In genomic region chr5:100125409-100126123, GRCm38 (mm10) we compare ENCODE assay signal across 21 mouse cellular contexts. TPM values are rescaled to one million over a fixed set of nuclear protein-coding genes. Genes with fewer than 3 reads are reported as not detected.
"Had no signal": no experiment of that assay in that cellular context is flagged by ENCODE, and none has a peak within 500 bp of the region (broad histone marks: within the 10 kb centered on the region; RNA-seq: fewer than 3 reads in every experiment).

No protein-coding gene starts in this region.

- H3K27me3 ChIP-seq: neural tube, embryonic 12.5 days; neural tube, embryonic 15.5 days had no signal

- H3K27ac ChIP-seq: limb, embryonic 12.5 days; limb, embryonic 15.5 days; liver, embryonic 12.5 days; liver, embryonic 15.5 days; neural tube, embryonic 12.5 days; neural tube, embryonic 15.5 days; stomach, postnatal 0 days had no signal

- H3K9ac ChIP-seq: limb, embryonic 12.5 days; limb, embryonic 15.5 days; liver, embryonic 12.5 days; liver, embryonic 15.5 days; neural tube, embryonic 12.5 days; neural tube, embryonic 15.5 days had no signal

- H3K4me1 ChIP-seq: liver, embryonic 12.5 days; liver, embryonic 15.5 days had no signal

- H3K36me3 ChIP-seq: limb, embryonic 12.5 days; limb, embryonic 15.5 days; liver, embryonic 12.5 days; liver, embryonic 15.5 days; neural tube, embryonic 12.5 days; neural tube, embryonic 15.5 days had no signal

- H3K9me3 ChIP-seq: limb, embryonic 12.5 days; limb, embryonic 15.5 days; liver, embryonic 12.5 days; liver, embryonic 15.5 days; neural tube, embryonic 12.5 days; neural tube, embryonic 15.5 days had no signal

- H3K4me2 ChIP-seq: limb, embryonic 12.5 days; limb, embryonic 15.5 days; liver, embryonic 12.5 days; liver, embryonic 15.5 days; neural tube, embryonic 12.5 days; neural tube, embryonic 15.5 days had no signal

- ATAC-seq: intestine, postnatal 0 days; liver, embryonic 12.5 days had no signal

- H3K4me3 ChIP-seq: limb, embryonic 12.5 days; limb, embryonic 15.5 days; liver, embryonic 12.5 days; liver, embryonic 15.5 days; neural tube, embryonic 12.5 days; neural tube, embryonic 15.5 days had no signal

- DNase-seq: kidney, postnatal 10 days; left cerebral cortex, postnatal 4 days; lung, adult 2 months; lung, postnatal 14 days; lung, postnatal 4 days; midbrain, embryonic 14.5 days; right cerebral cortex, adult 18-20 months; right cerebral cortex, postnatal 14 days; right cerebral cortex, postnatal 4 days; thymus, adult 18-20 months; thymus, postnatal 36 days had no signal

RNA-seq across cellular contexts. Expression of gene Tmem150c, which starts 34.0 kb away (rescaled TPM):
- total RNA-seq: megakaryocyte progenitor cell, adult 5-6 weeks; megakaryocyte-erythroid progenitor cell, adult 5-6 weeks had no signal
